Mouse (Mus musculus): ENCODE results near the gene Agap1.
"Not testable (repeated sequence)": the region's sequence is repeated elsewhere in the genome, so short reads cannot be mapped to it uniquely, and the experiment has no call there.

Agap1 gene

DNA sequence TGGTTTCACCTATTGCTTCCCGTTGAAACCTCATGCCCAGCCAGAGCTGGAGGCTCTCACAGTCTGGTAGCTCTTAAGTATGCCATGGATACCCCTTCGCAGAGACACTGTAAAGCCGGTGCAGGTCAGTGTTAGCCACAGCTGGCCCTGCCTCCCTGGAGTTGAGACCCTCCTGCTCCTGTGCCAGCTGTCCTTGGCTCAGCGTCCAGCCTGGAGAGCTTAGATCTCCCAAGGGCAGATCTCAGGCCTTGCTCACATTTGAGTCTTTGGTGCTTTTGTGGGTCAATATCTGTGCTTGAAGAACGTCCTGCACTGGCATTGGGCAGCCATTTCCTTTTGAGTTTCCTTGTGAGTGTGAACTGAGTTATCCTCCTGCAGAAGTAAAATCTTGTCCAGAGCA lies 7.3 kb downstream of the Agap1 start:
- DNase-seq, result no peak

DNA sequence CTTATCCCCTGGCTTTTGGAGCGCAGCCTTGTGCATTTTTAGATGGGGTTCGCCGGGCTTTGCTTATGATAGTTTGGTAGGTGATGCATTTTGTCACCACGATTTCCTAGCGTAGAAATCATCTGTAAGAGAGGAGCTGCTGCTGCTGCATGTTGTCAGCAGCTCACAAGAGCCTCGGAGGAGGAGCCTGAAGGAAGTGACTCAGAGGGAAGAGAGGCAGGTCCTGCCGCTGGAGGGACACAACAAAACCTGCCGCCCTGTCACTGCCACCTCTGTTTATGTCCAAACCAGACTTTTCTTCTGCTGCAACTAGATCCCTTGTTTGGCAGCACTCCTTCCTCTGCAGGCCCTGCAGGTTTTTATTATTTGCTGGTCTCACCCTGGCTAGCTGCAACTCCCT lies 8.5 kb downstream of the Agap1 start:
- DNase-seq, result no peak

DNA sequence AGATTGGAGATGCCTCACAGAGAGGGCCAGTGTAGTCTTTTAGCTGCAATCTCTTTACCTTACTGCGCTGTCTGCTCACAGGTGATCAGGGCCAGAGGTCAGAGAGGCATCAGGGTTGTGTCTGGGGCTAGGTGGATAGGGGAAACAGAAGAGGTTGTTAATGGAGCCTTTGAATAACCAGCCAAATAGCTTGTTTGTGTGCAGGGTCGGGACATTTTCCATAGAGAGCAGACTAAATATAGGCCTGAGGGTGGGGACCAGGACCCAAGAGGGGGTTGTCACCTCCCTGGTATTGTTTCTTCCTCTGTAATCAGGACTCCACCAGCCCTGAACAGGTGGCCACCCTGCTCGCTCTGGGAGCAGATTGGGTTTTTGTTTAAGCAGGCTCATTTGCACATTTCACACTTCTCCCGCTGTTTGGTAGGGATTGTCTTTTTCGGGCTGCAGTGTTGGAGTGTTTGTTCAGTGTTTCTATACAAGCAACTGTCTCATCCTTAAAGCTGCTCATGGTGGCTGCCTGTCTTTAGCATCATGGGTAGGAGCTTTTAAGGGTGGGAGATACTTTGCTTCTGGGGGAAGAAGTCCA lies 10.9 kb downstream of the Agap1 start:
- no peak for DNase-seq

DNA sequence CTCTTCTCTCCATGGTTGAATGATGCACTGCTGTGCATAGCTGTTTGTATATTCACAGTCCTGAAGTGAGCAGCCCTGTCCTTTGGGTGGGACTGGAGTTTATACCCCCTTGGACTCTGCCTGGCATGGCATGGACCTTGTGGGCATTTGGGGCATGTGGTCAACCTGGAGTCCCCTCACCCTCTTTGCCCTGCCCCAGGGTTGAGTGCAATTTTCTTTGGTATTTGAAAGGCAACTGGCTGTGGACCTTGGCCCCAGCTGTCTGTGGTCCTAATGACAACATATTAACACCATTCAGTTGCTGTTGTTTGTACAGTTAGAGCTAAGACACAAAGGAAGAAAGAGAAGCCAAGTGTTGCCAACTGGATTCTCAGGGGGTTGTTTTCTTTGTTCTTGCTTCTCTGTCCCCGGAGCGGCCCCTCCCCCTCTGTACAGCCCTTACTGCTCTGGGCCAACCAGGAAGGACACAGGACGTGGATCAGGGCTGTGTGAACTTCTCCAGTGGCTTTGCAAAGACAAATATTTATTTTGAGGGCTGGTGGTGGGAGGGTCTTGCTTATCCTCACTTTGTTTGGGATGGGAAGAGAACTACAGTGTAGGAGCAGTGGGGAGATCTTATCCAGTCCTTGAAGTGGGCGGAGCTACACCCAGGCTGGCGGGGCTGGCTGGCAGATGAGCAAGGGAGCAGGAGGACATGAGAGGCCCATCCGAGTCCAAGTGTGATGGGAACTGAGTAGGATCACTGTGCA lies 12.9 kb downstream of the Agap1 start:
- no peak for DNase-seq

DNA sequence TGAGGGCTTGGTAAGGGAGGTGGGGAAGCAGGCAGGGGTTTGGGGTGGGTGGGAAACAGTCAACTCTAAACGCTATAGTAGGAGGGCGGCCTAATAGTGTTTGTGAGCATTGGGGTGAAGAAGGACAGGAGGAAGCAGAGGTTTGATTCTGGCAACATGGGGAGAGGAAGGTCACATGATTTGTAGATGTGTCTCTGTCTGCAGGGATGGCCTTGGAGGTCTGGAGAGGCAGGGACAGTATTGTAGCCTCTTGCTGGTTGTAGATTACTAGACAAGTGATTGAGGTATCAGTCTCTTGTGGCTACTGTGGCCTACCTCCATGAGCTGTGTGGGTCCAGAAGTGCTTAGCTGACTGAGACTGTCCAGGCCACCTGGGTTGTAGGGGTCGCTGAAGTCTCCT lies 13.5 kb downstream of the Agap1 start:
- no peak for DNase-seq

DNA sequence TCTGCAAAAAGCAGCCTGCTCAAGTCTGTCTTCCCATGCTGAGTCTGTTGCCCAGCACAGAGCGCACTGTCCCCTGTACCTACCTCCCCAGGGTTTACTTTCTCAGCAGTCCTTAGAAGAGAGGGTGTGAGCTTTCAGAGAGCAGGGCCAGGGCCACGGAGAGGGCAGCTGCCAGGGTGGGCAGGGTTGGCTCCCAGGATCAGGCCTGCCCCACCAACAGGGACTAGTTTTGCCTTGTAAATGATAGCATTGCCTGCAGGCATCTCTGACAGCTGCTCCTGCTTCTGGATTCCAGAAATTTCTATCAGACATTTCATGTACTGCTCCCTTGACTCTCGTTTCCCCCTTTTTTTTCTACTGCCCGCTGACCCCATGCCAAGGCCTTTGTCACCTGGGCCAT lies 16.8 kb downstream of the Agap1 start:
- no peak for DNase-seq

DNA sequence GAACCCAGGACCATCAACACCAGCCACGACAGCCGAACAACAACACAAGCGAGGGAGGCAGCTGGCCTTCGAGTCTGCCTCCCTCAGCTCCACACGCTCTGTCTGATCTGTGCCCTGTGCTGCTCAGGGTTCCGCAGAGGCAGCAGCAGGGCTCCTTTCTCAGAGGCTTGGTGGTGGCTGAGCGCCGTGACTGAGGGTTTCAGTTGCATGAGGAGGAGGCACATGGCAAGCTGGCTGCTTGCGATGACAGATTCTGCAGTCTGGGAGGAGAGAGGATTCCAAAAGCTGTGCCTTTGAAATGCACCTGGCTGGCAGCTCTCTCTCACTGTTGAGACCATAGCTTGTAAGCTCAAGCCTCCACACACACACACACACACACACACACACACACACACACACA lies 17.3 kb downstream of the Agap1 start:
- DNase-seq, result no peak

DNA sequence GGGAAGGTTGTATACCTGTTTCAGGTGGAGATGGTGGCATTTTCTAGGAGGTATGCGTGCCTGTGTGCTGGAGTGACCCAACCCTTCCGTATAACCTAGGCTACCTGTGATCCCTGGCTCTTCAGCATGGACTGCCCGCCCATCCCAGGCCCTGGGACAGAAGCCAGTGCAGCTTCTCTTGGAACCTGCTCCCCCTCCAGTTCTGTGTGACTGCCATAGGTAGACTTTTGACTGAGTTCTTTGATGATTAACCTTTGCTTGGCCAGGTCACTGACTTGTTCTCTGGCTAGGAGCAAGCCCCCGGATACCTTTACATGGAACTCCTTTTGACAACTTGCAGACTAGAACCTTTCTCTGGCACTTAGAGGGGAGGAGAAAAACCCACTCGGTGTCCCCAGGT lies 19.3 kb downstream of the Agap1 start:
- DNase-seq, result no peak

DNA sequence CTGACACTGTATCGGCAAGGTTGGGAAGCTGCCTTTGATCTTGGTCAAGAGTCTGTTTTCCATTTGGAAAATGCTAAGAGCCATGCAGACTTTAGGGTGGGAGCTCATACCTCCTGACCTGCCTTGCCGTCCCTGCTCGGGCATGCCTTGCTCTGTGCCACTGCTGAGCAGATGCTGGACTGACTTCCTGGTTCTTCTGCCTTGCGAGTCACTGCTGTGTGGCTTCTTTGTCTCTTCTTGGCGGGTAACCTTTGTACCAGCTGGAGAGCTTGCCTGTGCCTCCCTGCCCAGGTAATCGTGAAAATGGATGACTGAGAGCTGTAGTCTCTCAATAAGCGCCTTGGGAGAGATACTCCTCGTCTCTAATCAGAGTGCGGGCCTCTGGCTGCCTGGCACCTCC lies 20.2 kb downstream of the Agap1 start:
- no peak for DNase-seq

DNA sequence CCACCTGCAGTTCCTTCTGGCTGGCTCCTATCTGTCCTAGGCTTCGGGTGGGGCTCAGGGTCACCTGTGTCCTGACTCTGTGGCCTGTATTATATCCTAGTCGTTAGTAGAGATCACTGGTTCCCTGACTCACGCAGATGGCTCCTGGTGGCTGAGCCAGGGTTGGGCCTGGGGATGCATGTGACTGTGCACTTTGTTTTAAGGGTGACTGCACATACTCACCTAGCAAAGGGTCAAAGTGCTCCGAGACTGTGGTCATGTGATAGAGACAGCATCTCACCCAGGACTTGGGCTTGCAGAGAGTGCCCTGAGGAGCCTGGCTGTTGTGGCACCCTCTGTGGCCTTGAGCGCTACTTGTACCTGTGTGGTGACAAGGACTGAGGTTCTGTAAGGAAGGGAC lies 22.4 kb downstream of the Agap1 start:
- DNase-seq, result no peak

DNA sequence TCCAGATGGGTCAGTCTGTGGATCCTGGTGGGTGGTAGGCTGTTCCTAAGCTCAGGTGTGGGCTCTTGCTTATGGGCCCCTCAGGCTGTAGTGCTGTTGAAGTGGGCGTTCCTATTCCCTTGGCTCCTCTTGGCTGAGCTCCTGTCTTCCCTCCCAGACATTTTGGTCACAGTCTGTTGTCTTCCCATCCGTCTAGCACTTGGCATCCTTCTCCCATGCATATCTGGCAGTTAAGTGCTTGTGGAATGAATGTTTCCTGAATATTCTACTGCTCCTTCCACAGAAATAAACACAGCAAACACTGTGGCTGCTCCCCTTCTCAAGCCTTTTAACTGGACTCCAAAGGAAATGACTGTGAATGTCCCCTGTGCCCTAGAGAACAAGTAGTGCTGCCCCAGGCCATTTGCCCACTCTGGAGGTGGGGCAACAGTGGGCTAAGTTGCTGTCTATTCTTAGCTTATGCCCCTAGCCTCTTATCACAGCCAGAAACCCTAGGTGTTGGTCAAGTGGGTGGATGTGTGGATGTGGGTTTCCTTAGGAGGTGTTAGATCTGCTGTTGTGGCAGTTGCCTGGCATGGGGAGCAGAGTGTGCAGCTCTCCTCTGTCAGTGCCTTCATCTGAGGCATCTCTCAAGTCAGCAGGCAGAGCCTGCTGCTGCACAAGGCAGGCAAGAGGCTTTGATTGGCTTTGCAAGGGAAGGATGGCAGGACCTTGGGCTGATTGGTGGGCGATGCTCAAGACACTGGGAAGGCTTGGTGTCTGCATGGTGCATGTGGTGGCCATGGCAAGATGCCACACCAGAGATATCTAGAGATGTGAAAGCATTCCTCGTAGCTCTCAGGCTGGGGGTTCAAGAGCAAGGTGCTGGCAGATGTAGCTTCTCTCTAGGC lies 24.2 kb downstream of the Agap1 start:
- DNase-seq, result no peak

DNA sequence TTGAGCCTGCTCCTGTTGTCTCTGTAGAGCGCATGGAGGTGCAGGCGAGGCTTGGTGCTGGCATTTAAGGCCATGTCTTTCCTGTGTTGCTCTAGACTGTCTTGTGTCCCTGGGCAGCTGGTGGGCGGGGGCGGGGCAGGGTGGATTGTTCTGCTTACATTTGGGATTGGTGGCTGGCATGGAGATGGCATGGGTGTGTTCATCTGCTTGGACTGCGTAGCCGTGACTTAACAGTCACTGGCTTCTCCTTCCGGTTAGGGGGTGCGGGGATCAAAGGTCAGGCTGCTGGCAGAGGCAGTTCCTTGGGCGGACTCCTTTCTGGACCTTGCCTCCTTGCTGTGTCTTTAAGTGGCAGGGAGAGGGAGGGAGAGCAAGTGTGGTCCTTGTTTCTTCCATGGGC lies 26.5 kb downstream of the Agap1 start:
- DNase-seq, result no peak

DNA sequence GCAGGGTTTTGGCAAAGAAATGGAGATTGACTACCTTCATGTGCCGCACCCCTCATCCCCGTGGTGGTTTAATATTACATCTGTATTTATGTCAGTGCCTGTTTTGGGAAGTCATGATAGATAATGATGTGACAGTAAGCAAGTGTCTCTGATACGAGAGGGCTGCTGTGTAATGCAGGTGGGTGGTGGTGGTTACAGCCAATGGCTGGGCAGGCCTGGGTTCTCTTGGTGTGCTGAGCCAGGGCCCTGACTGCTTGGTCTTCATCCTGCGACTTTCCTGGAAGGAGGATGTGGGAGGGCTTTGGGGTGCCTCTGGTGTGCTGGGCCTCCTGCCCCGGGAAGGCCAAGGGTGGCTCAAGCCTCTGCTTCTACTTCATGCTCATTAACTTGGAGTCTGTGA lies 28.2 kb downstream of the Agap1 start:
- DNase-seq, result no peak

DNA sequence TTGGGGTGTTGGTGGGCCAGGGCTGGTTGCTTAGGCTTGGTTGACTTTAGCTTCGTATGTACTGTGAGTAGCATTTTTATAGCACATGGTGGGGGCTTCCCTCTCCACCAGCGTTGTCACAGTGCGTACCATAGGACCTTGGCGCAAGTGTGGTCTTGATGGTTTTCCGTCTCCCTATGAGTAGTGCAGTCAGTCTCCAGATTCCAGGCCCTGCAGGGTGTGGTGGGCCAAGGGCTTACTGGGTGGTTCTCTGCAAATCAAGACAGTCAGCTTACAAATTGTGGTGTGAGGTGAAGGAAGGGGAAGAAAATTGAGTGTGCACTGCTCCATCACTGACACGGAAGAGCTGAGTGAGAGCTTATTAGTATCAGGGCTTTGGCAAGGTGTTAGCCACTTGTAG lies 32.3 kb downstream of the Agap1 start:
- DNase-seq, result no peak

DNA sequence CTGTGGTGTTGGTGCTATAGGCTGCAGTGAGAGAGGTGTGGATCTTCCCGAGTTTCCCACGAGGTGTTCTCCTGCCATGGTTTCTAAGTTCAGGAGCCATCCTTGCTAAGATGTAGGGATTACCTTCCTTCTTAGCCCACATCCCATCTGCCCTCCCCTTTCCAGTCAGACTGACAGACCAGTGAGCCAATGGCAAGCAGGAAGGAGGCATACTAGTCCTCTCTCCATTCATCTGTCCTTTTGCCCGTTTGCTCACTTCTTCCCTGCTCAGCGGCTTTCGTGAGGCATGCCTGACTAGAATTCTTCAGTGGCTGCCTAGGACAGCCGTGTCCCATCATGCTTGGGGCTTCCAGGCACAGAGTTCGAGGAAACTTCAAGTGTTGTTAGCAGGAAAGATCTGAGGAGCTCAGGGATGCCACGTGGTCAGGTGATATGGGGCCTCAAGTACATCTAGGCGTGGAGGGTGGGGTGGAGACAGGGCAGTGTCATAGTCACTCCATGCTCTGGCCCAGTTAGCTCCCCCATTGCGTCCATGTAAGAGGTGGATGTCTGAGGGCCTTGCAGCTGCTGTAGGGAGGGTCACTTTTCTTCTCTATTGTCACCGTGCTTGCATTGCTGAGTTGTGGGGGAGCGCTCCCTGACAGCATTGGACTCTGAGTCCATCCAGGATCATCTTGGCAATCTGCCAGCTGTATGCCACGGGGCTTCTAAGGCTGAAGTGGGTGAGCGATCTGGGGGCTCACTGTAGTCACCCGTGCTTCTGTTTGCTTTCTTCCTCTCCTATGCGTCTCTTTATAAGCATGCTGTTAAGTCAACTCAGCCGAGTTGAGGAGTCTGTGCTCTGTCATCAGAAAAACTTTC lies 34.7 kb downstream of the Agap1 start:
- no peak for DNase-seq

DNA sequence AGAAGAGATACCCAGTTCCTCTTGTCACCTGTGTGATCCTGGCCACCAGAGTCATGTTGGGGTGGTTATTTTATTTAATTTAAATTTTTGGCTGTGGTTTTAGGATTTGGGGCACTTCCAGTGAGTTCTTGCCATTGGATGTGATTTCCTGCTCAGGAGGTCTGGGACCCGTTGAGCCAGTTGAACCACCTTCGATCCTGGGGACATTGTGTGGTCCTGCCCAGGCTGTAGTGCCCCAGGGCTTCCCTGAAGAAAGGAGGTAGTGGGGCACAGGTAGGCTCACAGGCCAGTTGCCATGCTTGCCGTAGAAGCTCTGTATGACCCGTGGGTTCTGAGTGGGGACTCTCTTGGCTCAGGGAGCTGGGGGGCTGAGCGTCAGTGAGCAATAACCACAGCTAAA lies 38.6 kb downstream of the Agap1 start:
- DNase-seq, result no peak

DNA sequence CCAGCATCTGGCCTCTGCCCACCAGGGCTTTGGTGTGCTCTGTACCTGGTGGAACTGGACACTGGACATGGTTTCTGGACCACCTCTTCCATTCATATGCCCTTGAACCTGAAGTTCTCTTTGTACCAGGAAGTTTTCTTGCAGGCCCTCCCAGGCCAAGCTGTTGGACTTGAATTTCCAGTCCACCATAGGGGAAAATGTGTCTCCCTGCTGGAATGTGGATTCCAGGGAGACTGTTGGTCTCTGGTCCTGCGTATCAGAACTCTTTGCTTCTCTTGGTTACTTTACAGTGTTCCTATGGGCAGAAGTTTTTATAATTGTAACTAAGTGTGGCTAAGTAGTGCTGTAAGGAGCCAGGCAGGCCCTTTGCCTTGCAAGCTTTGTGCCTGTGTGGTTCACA lies 40.2 kb downstream of the Agap1 start:
- DNase-seq, result no peak

DNA sequence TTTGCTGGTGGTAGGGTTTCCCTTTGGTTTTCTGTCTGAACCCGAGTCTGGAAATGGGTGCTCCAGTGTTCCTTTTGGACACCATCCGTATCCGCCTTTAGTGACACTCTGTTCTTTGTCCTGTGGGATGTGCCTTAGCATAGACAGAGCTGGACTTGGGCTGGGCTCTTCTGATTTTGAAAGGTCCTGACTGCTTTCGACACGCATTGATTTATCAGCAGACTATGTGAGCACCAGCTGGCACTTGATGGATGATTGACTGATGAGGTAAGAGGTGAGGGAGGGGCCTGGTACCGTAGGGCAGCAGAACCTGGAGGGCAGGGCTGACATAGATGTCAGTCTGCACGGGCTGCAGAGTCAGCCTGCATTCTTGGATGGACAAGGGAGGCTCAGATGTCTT lies 41.6 kb downstream of the Agap1 start:
- no peak for DNase-seq

DNA sequence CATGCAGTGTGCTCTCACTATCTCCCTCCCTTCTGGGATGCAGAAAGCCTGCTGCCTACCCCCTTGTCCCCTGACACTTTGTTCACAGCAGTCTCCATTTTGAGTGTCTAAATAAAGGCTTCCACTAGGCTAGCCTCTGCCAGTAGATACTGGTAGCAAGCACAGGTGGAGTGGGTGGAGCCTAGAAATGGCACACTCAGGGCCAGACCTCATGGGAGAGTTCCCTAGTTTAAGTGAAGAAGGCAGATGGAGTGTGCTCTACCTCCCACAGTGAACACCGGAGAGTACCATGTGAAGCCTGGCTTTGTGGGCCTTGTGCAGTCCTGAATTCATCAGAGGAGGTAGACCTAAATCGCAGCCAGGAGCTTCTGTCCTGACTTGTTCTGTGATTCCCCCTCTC lies 46.3 kb downstream of the Agap1 start:
- peak; percentile 87 for DNase-seq

DNA sequence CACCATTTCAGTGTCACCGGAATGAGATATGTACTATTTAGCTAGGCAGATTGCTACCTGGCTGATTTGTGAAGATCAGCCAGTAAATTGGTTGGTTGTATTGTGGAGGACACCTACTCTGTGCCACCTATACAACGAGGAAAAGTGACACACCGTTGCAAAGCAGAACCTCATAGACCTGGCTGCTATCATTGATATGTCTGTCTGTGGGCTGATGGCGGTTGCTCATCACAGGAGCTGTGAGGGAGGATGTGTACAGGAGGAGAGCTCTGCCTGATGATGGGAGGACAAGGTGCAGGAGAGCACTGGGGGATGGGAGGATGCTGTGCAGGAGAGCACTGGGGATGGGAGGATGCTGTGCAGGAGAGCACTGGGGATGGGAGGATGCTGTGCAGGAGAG lies 46.7 kb downstream of the Agap1 start:
- no peak for DNase-seq

DNA sequence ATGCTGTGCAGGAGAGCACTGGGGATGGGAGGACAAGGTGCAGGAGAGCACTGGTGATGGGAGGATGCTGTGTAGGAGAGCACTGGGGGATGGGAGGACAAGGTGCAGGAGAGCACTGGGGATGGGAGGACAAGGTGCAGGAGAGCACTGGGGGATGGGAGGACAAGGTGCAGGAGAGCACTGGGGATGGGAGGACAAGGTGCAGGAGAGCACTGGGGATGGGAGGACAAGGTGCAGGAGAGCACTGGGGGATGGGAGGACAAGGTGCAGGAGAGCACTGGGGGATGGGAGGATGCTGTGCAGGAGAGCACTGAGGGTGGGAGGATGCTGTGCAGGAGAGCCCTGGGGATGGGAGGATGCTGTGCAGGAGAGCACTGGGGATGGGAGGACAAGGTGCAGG lies 47.3 kb downstream of the Agap1 start:
- DNase-seq, result not testable (repeated sequence)

DNA sequence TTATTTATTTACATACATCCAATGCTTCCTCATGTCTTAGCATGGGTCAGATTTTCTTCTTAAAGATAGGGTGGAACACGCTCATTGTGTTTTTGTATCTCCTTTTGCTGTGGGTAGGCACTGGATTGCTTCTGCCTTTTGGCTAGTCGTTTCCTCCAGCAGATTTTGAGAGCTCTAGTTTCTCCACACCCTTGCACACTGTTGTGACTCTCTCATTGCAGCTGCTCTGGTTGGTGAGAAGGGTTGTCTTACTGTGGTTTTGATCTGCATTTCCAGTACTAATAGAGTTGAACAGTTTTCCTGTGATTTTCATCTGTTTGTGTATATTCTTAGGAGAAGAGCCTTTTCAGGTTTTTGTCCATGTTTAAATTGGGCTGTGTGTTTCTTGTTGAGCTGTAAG lies 54.6 kb downstream of the Agap1 start:
- DNase-seq, result no peak

DNA sequence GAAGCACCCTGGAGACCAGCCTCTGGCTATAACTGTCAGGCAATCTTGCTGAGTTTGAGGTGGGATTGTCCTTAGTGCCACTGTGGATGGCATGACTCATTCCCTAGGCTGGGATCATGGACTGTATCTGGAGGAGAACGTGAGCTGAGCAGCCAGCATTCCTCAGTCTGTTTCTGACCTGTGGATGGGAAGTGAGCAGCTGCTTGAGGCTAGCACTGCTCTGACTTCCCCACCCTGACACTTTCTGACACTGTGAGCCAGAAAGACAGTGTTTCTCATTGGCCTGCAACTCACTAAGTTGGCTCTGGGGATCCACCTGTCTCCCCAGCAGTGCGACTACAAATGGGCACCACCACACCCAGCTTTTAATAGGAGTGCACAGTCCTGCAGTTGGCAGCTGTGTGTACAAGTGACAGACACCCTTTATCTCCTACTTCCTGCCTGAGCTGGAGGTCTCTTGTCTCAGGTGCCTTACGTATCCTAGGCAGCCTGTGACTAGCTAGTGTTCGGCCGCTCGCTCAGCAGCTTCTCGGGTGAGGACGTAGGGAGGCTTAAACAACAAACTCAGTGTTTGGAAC lies 55.2 kb downstream of the Agap1 start:
- no peak for DNase-seq
